Mouse (Mus musculus) liver, adult 2 months (tissue): ENCODE results near the gene Fam122a. TPM values are rescaled to one million over a fixed set of nuclear protein-coding genes. Genes with fewer than 3 reads are reported as not detected.

Experiments
- DNase-seq: peaks from one replicate; pipeline ENCODE4 v3.0.0-alpha.2; 2011; ENCODE audit warnings: low read depth, low spot score; ENCODE audit errors: extremely low read depth
- H3K27ac ChIP-seq: fragments of 200-500 bp; replicated peaks from 2 replicates; pipeline ENCODE4 v1.5.1; 2012; ENCODE audit warnings: low read depth, mild to moderate bottlenecking, control low read depth, inconsistent platforms, low read length; ENCODE audit not compliant: insufficient read depth
- H3K27me3 ChIP-seq: fragments of 200-500 bp; 2 replicates; pipeline ENCODE4 v1.6.1; 2012; ENCODE audit warnings: mild to moderate bottlenecking, moderate library complexity, low read length, inconsistent platforms; ENCODE audit not compliant: control insufficient read depth, insufficient read depth
- H3K36me3 ChIP-seq: fragments of 200-500 bp; 2 replicates; pipeline ENCODE4 v1.6.1; 2012; ENCODE audit warnings: low read length, inconsistent platforms; ENCODE audit not compliant: control insufficient read depth, insufficient read depth
- H3K4me1 ChIP-seq: fragments of 200-500 bp; 2 replicates; pipeline ENCODE4 v1.6.1; 2011; ENCODE audit warnings: low read length; ENCODE audit not compliant: control insufficient read depth, insufficient read depth
- H3K4me3 ChIP-seq: fragments of 200-500 bp; 2 replicates; pipeline ENCODE4 v1.5.1; 2011; ENCODE audit warnings: low read depth, mild to moderate bottlenecking, control low read depth, low read length, moderate library complexity; ENCODE audit not compliant: insufficient read depth
- H3K79me2 ChIP-seq: fragments of 200-500 bp; 2 replicates; pipeline ENCODE4 v1.6.1; 2012; ENCODE audit warnings: inconsistent platforms, mild to moderate bottlenecking, low read length, moderate library complexity; ENCODE audit not compliant: control insufficient read depth, insufficient read depth
- H3K9ac ChIP-seq: fragments of 200-500 bp; 2 replicates; pipeline ENCODE4 v1.6.1; 2012; ENCODE audit warnings: low read depth, mild to moderate bottlenecking, control low read depth, inconsistent platforms, low read length
- CTCF ChIP-seq: fragments of 200-500 bp; IDR thresholded peaks from 2 replicates; pipeline ENCODE4 v1.5.1; 2011; ENCODE audit warnings: low read depth, low read length, control low read depth
- POLR2A ChIP-seq: fragments of 200-500 bp; IDR thresholded peaks from 2 replicates; pipeline ENCODE4 v1.6.1; 2011; ENCODE audit warnings: low read length, control low read depth; ENCODE audit not compliant: insufficient read depth; ENCODE audit errors: extremely low read depth
- WGBS: fragments of 180-500 bp; shearing (Covaris S2); methylation state at CpG from one replicate; pipeline ENCODE4 v1.1.7; 2018; 5-methylcytosine and 5-hydroxymethylcytosine counted together
- polyA plus RNA-seq: library from polyadenylated mRNA; depleted of rRNA; stranded (reverse); fragments of >200 nt; gene quantifications from 2 replicates; pipeline ENCODE4 v1.2.3, GENCODE M21; 2012
- total RNA-seq: library from RNA; depleted of rRNA; stranded (reverse); fragments of >200 nt; gene quantifications from 2 replicates; pipeline ENCODE4 v1.2.3, GENCODE M21; 2014

Fam122a gene
- total and polyA plus RNA-seq, 2 experiments, result 0.74 to 17.6 TPM

DNA sequence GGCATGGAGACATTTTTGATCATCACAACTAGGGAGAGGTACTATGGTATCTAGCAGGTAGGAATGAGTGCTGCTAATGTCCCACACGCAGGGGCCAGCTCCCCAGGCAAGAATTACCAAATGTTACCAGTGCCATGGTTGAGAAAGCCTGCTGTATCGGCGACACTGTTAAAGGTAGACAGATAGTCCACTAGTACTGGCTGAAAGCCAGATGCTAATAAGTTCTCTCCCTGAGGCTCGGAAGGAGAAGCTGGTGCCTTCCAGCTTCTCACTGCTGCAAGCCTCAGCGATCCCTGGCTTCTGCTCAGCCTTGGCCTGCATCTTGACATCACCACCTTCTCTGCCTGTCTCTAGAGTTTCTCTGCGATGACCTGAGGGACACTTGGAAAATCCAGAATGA is 32.2 kb upstream of the Fam122a start:
- WGBS, result 84% methylated on average over 6 of the region's 6 CpGs
- Histone ChIP-seq H3K4me3 (no peak overlapping the region), H3K79me2 (no peaks in the 10 kb centered on the region), H3K36me3 (no peaks in the 10 kb centered on the region), H3K4me1 (no peaks in the 10 kb centered on the region), H3K27ac (no peak overlapping the region), H3K27me3 (no peaks in the 10 kb centered on the region), H3K9ac (no peak overlapping the region)
- TF ChIP-seq POLR2A (no peak), CTCF (no peak)
- no peak for DNase-seq

DNA sequence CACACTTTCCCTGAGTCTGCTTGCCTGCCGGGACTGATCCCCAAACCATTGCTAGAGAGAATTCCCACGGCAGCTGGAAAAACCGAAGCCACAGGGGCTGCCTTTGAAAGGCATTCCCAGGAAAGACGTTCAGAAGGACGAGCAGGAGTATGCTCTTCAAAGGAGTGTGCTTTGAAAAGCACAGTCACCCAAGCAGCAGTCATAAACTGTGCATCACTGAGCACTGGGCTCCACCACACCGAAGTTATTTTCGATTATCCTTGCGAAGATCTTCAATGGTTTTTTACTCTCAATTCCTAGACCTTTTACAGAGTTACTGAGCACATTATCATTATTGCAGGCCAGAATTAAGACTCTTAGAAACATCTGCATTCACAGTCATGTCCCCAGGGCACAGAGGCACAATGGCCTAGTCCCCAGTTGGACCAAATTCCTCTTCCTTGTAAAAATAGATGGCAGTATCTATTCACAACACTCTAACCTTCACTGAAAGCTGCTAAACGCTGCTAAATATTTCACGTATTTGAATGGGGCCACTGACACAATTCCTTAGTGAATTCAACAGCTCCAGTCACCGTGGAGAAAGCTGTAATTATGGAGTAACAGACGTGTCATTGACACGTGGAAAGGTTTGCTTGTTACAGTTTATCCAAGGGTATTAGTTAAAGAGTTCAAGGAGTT is 31.1 kb upstream of the Fam122a start:
- no peaks in the 10 kb centered on the region for H3K79me2 ChIP-seq
- H3K27ac ChIP-seq, result no peak overlapping the region
- no peak for DNase-seq
- TF ChIP-seq CTCF (no peak), POLR2A (no peak)
- no peaks in the 10 kb centered on the region for H3K4me1 ChIP-seq
- no peaks in the 10 kb centered on the region for H3K27me3 ChIP-seq
- 77% methylated on average over 13 of the region's 13 CpGs for WGBS
- no peaks in the 10 kb centered on the region for H3K36me3 ChIP-seq
- H3K9ac ChIP-seq, result no peak overlapping the region
- H3K4me3 ChIP-seq, result no peak overlapping the region

DNA sequence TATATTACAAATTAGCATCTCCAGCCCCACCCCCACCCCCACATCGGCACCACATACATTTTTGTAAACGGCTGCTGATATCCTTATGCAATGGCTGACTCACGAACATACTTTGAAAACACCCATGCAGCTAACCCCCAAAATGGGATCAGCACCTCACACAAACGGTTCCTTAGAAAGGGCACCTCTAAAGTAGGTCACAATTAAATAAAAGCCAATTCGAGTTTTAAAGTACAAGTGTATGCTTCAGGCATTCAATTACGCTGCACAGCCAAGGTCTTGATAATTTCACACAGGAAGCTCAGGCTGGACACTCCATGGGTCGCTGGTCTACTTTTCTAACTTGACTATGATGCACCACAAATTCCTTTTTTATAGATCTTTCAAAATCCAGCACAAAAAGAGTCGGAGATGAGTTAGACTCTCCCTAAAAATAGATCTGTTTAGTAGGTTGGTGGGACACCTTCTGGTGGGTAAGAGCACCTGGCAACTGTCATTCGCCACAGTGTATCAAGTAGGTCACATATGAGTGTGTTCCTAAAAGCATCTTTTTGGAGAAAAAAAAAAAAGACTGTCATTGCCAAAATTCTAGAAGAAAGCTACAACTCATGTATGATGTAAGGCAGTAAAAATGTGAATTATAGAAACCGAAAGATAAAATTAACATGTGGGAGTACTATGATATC is 25.7 kb upstream of the Fam122a start:
- WGBS, result 74% methylated on average over 10 of the region's 10 CpGs
- no peaks in the 10 kb centered on the region for H3K4me1 ChIP-seq
- H3K27ac ChIP-seq, result no peak overlapping the region
- no peaks in the 10 kb centered on the region for H3K79me2 ChIP-seq
- no peak for DNase-seq
- no peak for TF ChIP-seq POLR2A
- no peak for TF ChIP-seq CTCF
- H3K4me3 ChIP-seq, result no peak overlapping the region
- no peaks in the 10 kb centered on the region for H3K36me3 ChIP-seq
- 0 out of 2 replicates have a peak, but pooled peaks cover 2% of the 10 kb centered on the region for H3K27me3 ChIP-seq
- H3K9ac ChIP-seq, result no peak overlapping the region

DNA sequence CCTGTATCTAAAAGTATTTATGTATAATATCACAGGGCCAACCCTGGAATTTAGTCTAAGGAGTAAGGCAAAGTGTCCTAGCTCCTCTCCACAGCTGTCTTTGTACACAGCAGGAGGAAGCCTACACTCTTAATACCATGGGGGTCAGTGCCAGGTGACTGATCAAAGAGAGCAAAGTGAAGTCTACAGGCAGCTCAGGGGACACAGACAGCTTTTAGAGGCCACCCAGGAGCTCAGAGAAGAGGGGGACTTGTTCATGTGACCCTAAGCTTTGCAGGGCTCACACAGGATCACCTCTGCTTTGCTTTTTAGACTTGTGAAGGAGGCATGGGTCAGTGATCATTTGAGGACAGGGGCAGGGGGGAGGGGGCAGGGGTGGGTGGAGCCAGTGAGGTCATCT is 24.4 kb upstream of the Fam122a start:
- Histone ChIP-seq H3K4me3 (no peak overlapping the region), H3K36me3 (no peaks in the 10 kb centered on the region), H3K9ac (no peak overlapping the region), H3K4me1 (no peaks in the 10 kb centered on the region), H3K27ac (no peak overlapping the region), H3K79me2 (no peaks in the 10 kb centered on the region), H3K27me3 (0 out of 2 replicates have a peak, but pooled peaks cover 2% of the 10 kb centered on the region)
- TF ChIP-seq POLR2A (no peak), CTCF (no peak)
- no peak for DNase-seq

DNA sequence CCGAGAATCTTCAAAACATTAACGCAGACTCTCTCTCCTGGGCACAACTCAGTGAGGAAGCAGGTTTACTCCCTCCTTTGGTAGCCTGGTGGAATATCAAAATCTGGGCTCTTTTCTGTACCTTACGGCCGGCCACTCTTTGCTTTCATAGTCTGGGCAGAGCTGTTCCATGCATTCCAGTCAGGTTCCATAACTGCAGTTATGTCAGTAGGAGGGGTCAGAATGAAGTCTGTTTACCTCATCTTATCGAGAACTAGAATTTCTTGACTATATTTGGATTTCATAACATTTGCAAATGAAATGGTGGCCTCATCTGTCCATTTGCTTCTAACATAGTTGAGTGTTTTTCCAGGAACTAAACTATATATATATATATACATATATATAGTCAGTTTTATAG is 23.3 kb upstream of the Fam122a start:
- Histone ChIP-seq H3K27ac (no peak overlapping the region), H3K9ac (no peak overlapping the region), H3K27me3 (0 out of 2 replicates have a peak, but pooled peaks cover 2% of the 10 kb centered on the region), H3K4me3 (no peak overlapping the region), H3K36me3 (no peaks in the 10 kb centered on the region), H3K4me1 (no peaks in the 10 kb centered on the region), H3K79me2 (no peaks in the 10 kb centered on the region)
- TF ChIP-seq POLR2A (no peak), CTCF (no peak)
- no peak for DNase-seq
- 80% methylated on average over 5 of the region's 5 CpGs for WGBS

DNA sequence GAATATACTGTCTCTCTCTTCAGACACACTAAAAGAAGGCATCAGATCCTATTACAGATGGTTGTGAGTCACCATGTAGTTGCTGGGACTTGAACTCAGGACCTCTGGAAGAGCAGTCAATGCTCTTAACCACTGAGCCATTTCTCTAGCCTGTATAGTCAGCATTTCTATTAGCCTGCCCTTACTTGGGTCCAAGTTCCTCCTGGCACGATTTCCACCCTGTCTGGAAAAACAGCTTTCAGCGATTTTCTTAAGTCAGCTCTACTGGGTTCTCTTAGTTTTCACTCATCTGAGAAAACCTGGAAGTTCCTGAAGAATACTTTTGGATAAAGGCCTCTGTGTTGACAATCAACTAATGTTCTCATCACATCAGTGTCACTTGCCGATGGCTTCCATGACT is 22.1 kb upstream of the Fam122a start:
- DNase-seq, result no peak
- Histone ChIP-seq H3K27ac (no peak overlapping the region), H3K4me3 (no peak overlapping the region), H3K4me1 (no peaks in the 10 kb centered on the region), H3K9ac (no peak overlapping the region), H3K79me2 (no peaks in the 10 kb centered on the region), H3K36me3 (no peaks in the 10 kb centered on the region), H3K27me3 (0 out of 2 replicates have a peak, but pooled peaks cover 2% of the 10 kb centered on the region)
- 69% methylated on average over 3 of the region's 3 CpGs for WGBS
- TF ChIP-seq CTCF (no peak), POLR2A (no peak)
